In genomic region chr7:99916741-99917319, GRCm38 (mm10) we compare ENCODE assay signal across 8 mouse cellular contexts. TPM values are rescaled to one million over a fixed set of nuclear protein-coding genes. Genes with fewer than 3 reads are reported as not detected.
DNase-seq lines count a peak whose midpoint lies in the region; ATAC-seq and TF ChIP-seq lines count a peak whose summit lies in the region.

No protein-coding gene starts in this region.

- WGBS in bone marrow, adult 2 months: 8% methylated on average over 22 of the region's 22 CpGs

- H3K27ac ChIP-seq in bone marrow, adult 2 months (ENCODE audit: control insufficient read depth, insufficient read depth, low read depth, low read length, poor library complexity): no peak overlapping the region
- no peak overlapping the region for H3K27ac ChIP-seq in embryonic fibroblast, embryonic 13.5 days (ENCODE audit: insufficient read depth, low read length)

- no peak for DNase-seq in G1E (ENCODE audit: low spot score)
- peak; percentile 67 for DNase-seq in heart, postnatal 4 days
- DNase-seq in layer of hippocampus, postnatal 10 days (ENCODE audit: low spot score in 2 of 2): peak; percentile 67 to 68
- peak; percentile 57 for DNase-seq in lung, postnatal 14 days
- peak; percentile 40 to 41 for DNase-seq in right cerebral cortex, adult 2 months (ENCODE audit: low spot score in 2 of 2)

- no peak overlapping the region for H3K4me3 ChIP-seq in G1E (ENCODE audit: low read depth, low read length)
- H3K4me3 ChIP-seq in bone marrow, adult 2 months (replicated peaks; ENCODE audit: control insufficient read depth, low read depth, low read length): no peak overlapping the region
- no peak overlapping the region for H3K4me3 ChIP-seq in embryonic fibroblast, embryonic 13.5 days (ENCODE audit: insufficient read depth, low read length)

- no peaks in the 10 kb centered on the region for H3K9me3 ChIP-seq in G1E (replicated peaks)

- TF ChIP-seq POLR2A in bone marrow, adult 2 months (IDR thresholded peaks at IDR 0.05; ENCODE audit: borderline replicate concordance, control insufficient read depth, low read depth, low read length): no peak
- no peak for TF ChIP-seq POLR2A in embryonic fibroblast, embryonic 13.5 days (IDR thresholded peaks at IDR 0.05; ENCODE audit: low read depth, low read length)

- 0 out of 2 replicates have a peak, but pooled peaks have one; percentile 28 for TF ChIP-seq CTCF in G1E (IDR thresholded peaks at IDR 0.05; ENCODE audit: low read depth, low read length)
- peak; percentile 54; the same call in 1 of the 2 replicates for TF ChIP-seq CTCF in bone marrow, adult 2 months (IDR thresholded peaks at IDR 0.05; ENCODE audit: control insufficient read depth, insufficient read depth, low read length)
- TF ChIP-seq CTCF in embryonic fibroblast, embryonic 13.5 days (IDR thresholded peaks at IDR 0.05; ENCODE audit: borderline replicate concordance, insufficient read depth, low read length): peak; percentile 33; the same call in 1 of the 2 replicates

- ATAC-seq in G1E (ENCODE audit: extremely low read depth, insufficient number of reproducible peaks, low FRiP score, poor library complexity, severe bottlenecking): no peak
- ATAC-seq in erythroblast, adult 5-6 weeks (replicated peaks; ENCODE audit: low FRiP score, poor library complexity, severe bottlenecking): no peak

- H3K27me3 ChIP-seq in G1E (ENCODE audit: insufficient read depth, low read length): peaks cover 49% of the 10 kb centered on the region

- H3K4me1 ChIP-seq in G1E (ENCODE audit: insufficient read depth, low read depth, low read length): peaks cover 18% of the 10 kb centered on the region
- H3K4me1 ChIP-seq in bone marrow, adult 2 months (ENCODE audit: control insufficient read depth, insufficient read depth, low read length): no peaks in the 10 kb centered on the region
- no peaks in the 10 kb centered on the region for H3K4me1 ChIP-seq in embryonic fibroblast, embryonic 13.5 days (ENCODE audit: control insufficient read depth, insufficient read depth, low read length)

- peaks cover 31% of the 10 kb centered on the region for H3K36me3 ChIP-seq in G1E (replicated peaks)

RNA-seq across cellular contexts. Expression of gene Spcs2, which starts 53.6 kb away (rescaled TPM):
- total RNA-seq in G1E (2014; fragmentation: Nextera tagmentation): 258 and 259 TPM in 2 replicates
- 134 and 148 TPM in 2 replicates for total RNA-seq in G1E (2017)
- polyA plus RNA-seq in G1E (2012): 77.2 and 85.1 TPM in 2 replicates
- 42.7 and 59.2 TPM in 2 replicates for polyA plus RNA-seq in bone marrow, adult 2 months (2011; ENCODE audit: insufficient read depth, insufficient read length, low replicate concordance, missing spikeins)
- 132 and 168 TPM in 2 replicates for polyA plus RNA-seq in embryonic fibroblast, embryonic 13.5 days (2011; ENCODE audit: insufficient read length, low read depth, missing spikeins)
- total RNA-seq in heart, postnatal 4 days (2021): 10 to 100 TPM; 64.0 to 68.1 TPM
- 10 to 100 TPM; 90.0 to 96.3 TPM for total RNA-seq in layer of hippocampus, postnatal 10 days (2021)
- 58.4 and 63.5 TPM in 2 replicates for total RNA-seq in erythroblast, adult 5-6 weeks (2015; ENCODE audit: low replicate concordance)
- 51.9 and 60.6 TPM in 2 replicates for total RNA-seq in erythroblast, adult 5-6 weeks (2017; ENCODE audit: low replicate concordance)

RNA-seq across cellular contexts. Expression of gene Xrra1, which starts 57.9 kb away (rescaled TPM):
- total RNA-seq in G1E (2014; fragmentation: Nextera tagmentation) (not detected in 2 replicates), G1E (2017) (0.29 and 0.33 TPM in 2 replicates)
- 0.17 and 0.18 TPM in 2 replicates for polyA plus RNA-seq in G1E (2012)
- polyA plus RNA-seq in bone marrow, adult 2 months (2011; ENCODE audit: insufficient read depth, insufficient read length, low replicate concordance, missing spikeins): not detected in 2 replicates
- 0.27 and 0.81 TPM in 2 replicates for polyA plus RNA-seq in embryonic fibroblast, embryonic 13.5 days (2011; ENCODE audit: insufficient read length, low read depth, missing spikeins)
- under 1 TPM; 0.17 to 0.20 TPM for total RNA-seq in heart, postnatal 4 days (2021)
- 1 to 10 TPM; 1.2 TPM for total RNA-seq in layer of hippocampus, postnatal 10 days (2021)
- total RNA-seq in erythroblast, adult 5-6 weeks (2015; ENCODE audit: low replicate concordance): not detected in 2 replicates
- total RNA-seq in erythroblast, adult 5-6 weeks (2017; ENCODE audit: low replicate concordance): not detected in 2 replicates
